Mouse (Mus musculus) midbrain, embryonic 12.5 days (tissue): ENCODE measurements around the gene Pqbp1. TPM values are rescaled to one million over a fixed set of nuclear protein-coding genes. Genes with fewer than 3 reads are reported as not detected.
"Not testable (repeated sequence)": the region's sequence is repeated elsewhere in the genome, so short reads cannot be mapped to it uniquely, and the experiment has no call there.

Source experiments
- ATAC-seq: fragments of 200-750 bp; cut with Nextera tagmentation; 2 replicates; pipeline ENCODE4 v1.8.0; 2017; ENCODE audit warnings: low read depth, moderate TSS enrichment, moderate library complexity; ENCODE audit not compliant: low FRiP score
- H3K27ac ChIP-seq: fragments of 300-500 bp; sonication (generic); replicated peaks from 2 replicates; pipeline ENCODE4 v1.5.1; 2016; ENCODE audit warnings: mild to moderate bottlenecking
- H3K27me3 ChIP-seq: fragments of 300-500 bp; sonication (generic); 2 replicates; pipeline ENCODE4 v1.6.1; 2016; ENCODE audit warnings: mild to moderate bottlenecking
- H3K36me3 ChIP-seq: fragments of 300-500 bp; sonication (generic); 2 replicates; pipeline ENCODE4 v1.6.1; 2016
- H3K4me1 ChIP-seq: fragments of 300-500 bp; sonication (generic); 2 replicates; pipeline ENCODE4 v1.6.1; 2016
- H3K4me2 ChIP-seq: fragments of 300-500 bp; sonication (generic); replicated peaks from 2 replicates; pipeline ENCODE4 v1.6.1; 2016; ENCODE audit warnings: mild to moderate bottlenecking, moderate library complexity
- H3K4me3 ChIP-seq: fragments of 300-500 bp; sonication (generic); 2 replicates; pipeline ENCODE4 v1.5.1; 2016; ENCODE audit warnings: mild to moderate bottlenecking
- H3K9ac ChIP-seq: fragments of 300-500 bp; sonication (generic); replicated peaks from 2 replicates; pipeline ENCODE4 v1.6.1; 2016; ENCODE audit warnings: mild to moderate bottlenecking, moderate library complexity
- H3K9me3 ChIP-seq: fragments of 300-500 bp; sonication (generic); 2 replicates; pipeline ENCODE4 v1.6.1; 2016; ENCODE audit warnings: mild to moderate bottlenecking
- WGBS: fragments of 180-500 bp; shearing (Covaris S2); methylation state at CpG from one replicate; pipeline ENCODE4 v1.1.7; 2016; 5-methylcytosine and 5-hydroxymethylcytosine counted together
- polyA plus RNA-seq: library from polyadenylated mRNA; unstranded; fragments of >200 nt; fragmentation: Nextera tagmentation; extraction: Ambion mirVana; gene quantifications from 2 replicates; pipeline ENCODE4 v1.2.1, GENCODE M21; 2016

The Pqbp1 gene
- polyA plus RNA-seq, 1 experiment from 2014 or later = 180 TPM

- no peaks in the 10 kb centered on the region for H3K36me3 ChIP-seq
- WGBS = 18% methylated on average over 39 of the region's 40 CpGs
These were observed 20.7 kb upstream of the Pqbp1 start, which contains the start of gene Pcsk1n for GRCm38 (mm10) chrX:7919601-7920383. Pcsk1n (plus strand) TSS chrX:7919822.

GRCm38 (mm10) chrX:7917960-7918359, 18.9 kb upstream of the Pqbp1 start:
- H3K4me2 ChIP-seq, H3K9ac ChIP-seq, H3K36me3 ChIP-seq, H3K27ac ChIP-seq, H3K4me3 ChIP-seq, ATAC-seq, H3K9me3 ChIP-seq, H3K4me1 ChIP-seq: not testable (repeated sequence)
- 72% methylated on average over 6 of the region's 6 CpGs for WGBS
- peaks cover 13% of the 10 kb centered on the region for H3K27me3 ChIP-seq

More at GRCm38 (mm10) chrX:7919601-7920383, 20.7 kb upstream of the Pqbp1 start, which contains the start of gene Pcsk1n:
- no peaks in the 10 kb centered on the region for H3K9me3 ChIP-seq
- peaks cover 29% of the 10 kb centered on the region for H3K27me3 ChIP-seq
- peak within 1 kb of the TSS; percentile 46 for H3K4me3 ChIP-seq
- H3K4me2 ChIP-seq = peak within 1 kb of the TSS; percentile 57
- peak within 1 kb of the TSS; percentile 78 for H3K27ac ChIP-seq
- H3K9ac ChIP-seq = peak within 1 kb of the TSS; percentile 56
- 0 out of 2 replicates have a peak, but pooled peaks cover 2% of the 10 kb centered on the region for H3K4me1 ChIP-seq
- ATAC-seq = peak; percentile 90

GRCm38 (mm10) chrX:7915669-7916068, 16.6 kb upstream of the Pqbp1 start:
- not testable (repeated sequence) for H3K27me3 ChIP-seq, H3K4me2 ChIP-seq, H3K36me3 ChIP-seq, H3K27ac ChIP-seq, H3K4me1 ChIP-seq, H3K4me3 ChIP-seq, H3K9ac ChIP-seq, H3K9me3 ChIP-seq, ATAC-seq
- WGBS = 19% methylated on average over 3 of the region's 3 CpGs

GRCm38 (mm10) chrX:7910473-7910872, 11.4 kb upstream of the Pqbp1 start:
- WGBS = 45% methylated on average over 6 of the region's 6 CpGs
- no peaks in the 10 kb centered on the region for H3K4me1 ChIP-seq
- H3K27ac ChIP-seq = no peak overlapping the region
- H3K36me3 ChIP-seq = peaks cover 11% of the 10 kb centered on the region
- no peak overlapping the region for H3K9ac ChIP-seq
- no peaks in the 10 kb centered on the region for H3K9me3 ChIP-seq
- ATAC-seq = no peak
- no peak overlapping the region for H3K4me3 ChIP-seq
- H3K4me2 ChIP-seq = no peak overlapping the region
- H3K27me3 ChIP-seq = no peaks in the 10 kb centered on the region

GRCm38 (mm10) chrX:7909242-7909641, 10.2 kb upstream of the Pqbp1 start, which contains the start of gene Gm10490:
Gm10490 (plus strand) TSS chrX:7909542.
- 93% methylated on average over 4 of the region's 4 CpGs for WGBS
- H3K4me1 ChIP-seq, ATAC-seq, H3K27ac ChIP-seq, H3K9me3 ChIP-seq, H3K9ac ChIP-seq, H3K4me3 ChIP-seq, H3K27me3 ChIP-seq, H3K4me2 ChIP-seq: not testable (repeated sequence)
- H3K36me3 ChIP-seq = peaks cover 11% of the 10 kb centered on the region

GRCm38 (mm10) chrX:7907735-7908134, 8.7 kb upstream of the Pqbp1 start, which contains the start of gene Gm10491:
Gm10491 (minus strand) TSS chrX:7907835.
- Histone ChIP-seq H3K4me1 (no peaks in the 10 kb centered on the region), H3K27me3 (no peaks in the 10 kb centered on the region), H3K4me2 (no peak within 1 kb of the TSS), H3K9ac (no peak within 1 kb of the TSS), H3K4me3 (no peak within 1 kb of the TSS), H3K27ac (no peak within 1 kb of the TSS), H3K36me3 (peaks cover 11% of the 10 kb centered on the region), H3K9me3 (no peaks in the 10 kb centered on the region)
- ATAC-seq = no peak
- whole genome bisulfite sequencing = 91% methylated on average over 5 of the region's 5 CpGs

- Histone ChIP-seq H3K9ac (no peak overlapping the region), H3K27me3 (no peaks in the 10 kb centered on the region), H3K9me3 (no peaks in the 10 kb centered on the region), H3K4me3 (no peak overlapping the region), H3K4me2 (no peak overlapping the region), H3K36me3 (peaks cover 11% of the 10 kb centered on the region), H3K27ac (no peak overlapping the region), H3K4me1 (0 out of 2 replicates have a peak, but pooled peaks cover 2% of the 10 kb centered on the region)
- 92% methylated on average over 5 of the region's 5 CpGs for WGBS
- ATAC-seq = no peak
These were observed 5.4 kb upstream of the Pqbp1 start for GRCm38 (mm10) chrX:7904441-7904840.

- peaks cover 20% of the 10 kb centered on the region for H3K36me3 ChIP-seq
- no peaks in the 10 kb centered on the region for H3K9me3 ChIP-seq
- H3K4me2 ChIP-seq = peak overlapping the region; percentile 63
- H3K9ac ChIP-seq = peak overlapping the region; percentile 55
- WGBS = 42% methylated on average over 13 of the region's 13 CpGs
- peaks cover 8% of the 10 kb centered on the region; the same call in 1 of the 2 replicates for H3K4me1 ChIP-seq
- peak overlapping the region; percentile 54 for H3K4me3 ChIP-seq
- no peaks in the 10 kb centered on the region for H3K27me3 ChIP-seq
- ATAC-seq = no peak
- H3K27ac ChIP-seq = no peak overlapping the region; the same call in 1 of the 2 replicates
These were observed 858 bp downstream of the Pqbp1 start for GRCm38 (mm10) chrX:7898211-7898610.

- 26% methylated on average over 49 of the region's 49 CpGs for WGBS
- peak within 1 kb of the TSS; percentile 86 for H3K27ac ChIP-seq
- 0 out of 2 replicates have a peak, but pooled peaks cover 6% of the 10 kb centered on the region for H3K36me3 ChIP-seq
These were observed 15.1 kb downstream of the Pqbp1 start, which contains the start of gene Slc35a2 for GRCm38 (mm10) chrX:7883841-7884567. Slc35a2 (plus strand) TSS chrX:7884028.

GRCm38 (mm10) chrX:7879819-7880218, 19.2 kb downstream of the Pqbp1 start:
- Histone ChIP-seq H3K36me3 (no peaks in the 10 kb centered on the region), H3K9ac (no peak overlapping the region), H3K27me3 (no peaks in the 10 kb centered on the region), H3K4me1 (peaks cover 2% of the 10 kb centered on the region), H3K27ac (no peak overlapping the region), H3K4me3 (peak overlapping the region; percentile 24), H3K4me2 (peak overlapping the region; percentile 77), H3K9me3 (no peaks in the 10 kb centered on the region)
- peak; percentile 69 for ATAC-seq
- WGBS = 25% methylated on average over 11 of the region's 11 CpGs

More at GRCm38 (mm10) chrX:7883841-7884567, 15.1 kb downstream of the Pqbp1 start, which contains the start of gene Slc35a2:
- H3K9ac ChIP-seq = peak within 1 kb of the TSS; percentile 49
- no peaks in the 10 kb centered on the region for H3K9me3 ChIP-seq
- H3K4me2 ChIP-seq = peak within 1 kb of the TSS; percentile 60
- peak; percentile 85 for ATAC-seq
- H3K4me3 ChIP-seq = peak within 1 kb of the TSS; percentile 58
- H3K4me1 ChIP-seq = peaks cover 4% of the 10 kb centered on the region
- H3K27me3 ChIP-seq = no peaks in the 10 kb centered on the region

GRCm38 (mm10) chrX:7878495-7878894, 20.6 kb downstream of the Pqbp1 start:
- Histone ChIP-seq H3K36me3 (peaks cover 4% of the 10 kb centered on the region; the same call in 1 of the 2 replicates), H3K27ac (no peak overlapping the region), H3K4me3 (peak overlapping the region; percentile 53), H3K9ac (peak overlapping the region; percentile 52), H3K4me2 (peak overlapping the region; percentile 77), H3K27me3 (no peaks in the 10 kb centered on the region), H3K4me1 (no peaks in the 10 kb centered on the region), H3K9me3 (no peaks in the 10 kb centered on the region)
- no peak for ATAC-seq
- 20% methylated on average over 21 of the region's 21 CpGs for WGBS
